Mouse (Mus musculus) neutrophil, adult 5-6 weeks (primary cell): ENCODE data around the gene Ppp5c. TPM values are rescaled to one million over a fixed set of nuclear protein-coding genes. Genes with fewer than 3 reads are reported as not detected.

Source experiments
- ATAC-seq: fragments of 151-379, 151-347 bp; 2 replicates; pipeline ENCODE4 v1.8.0; 2017; ENCODE audit warnings: mild to moderate bottlenecking, moderate TSS enrichment; ENCODE audit not compliant: insufficient number of reproducible peaks, poor library complexity, low FRiP score, severe bottlenecking; ENCODE audit errors: extremely low read depth
- total RNA-seq: library from RNA; stranded (forward); fragments of 200-1000 nt; gene quantifications from 2 replicates; pipeline ENCODE4 v1.2.3, GENCODE M21; 2017

Gene Ppp5c
- total RNA-seq, 1 experiment from 2014 or later: 54.0 TPM

DNA sequence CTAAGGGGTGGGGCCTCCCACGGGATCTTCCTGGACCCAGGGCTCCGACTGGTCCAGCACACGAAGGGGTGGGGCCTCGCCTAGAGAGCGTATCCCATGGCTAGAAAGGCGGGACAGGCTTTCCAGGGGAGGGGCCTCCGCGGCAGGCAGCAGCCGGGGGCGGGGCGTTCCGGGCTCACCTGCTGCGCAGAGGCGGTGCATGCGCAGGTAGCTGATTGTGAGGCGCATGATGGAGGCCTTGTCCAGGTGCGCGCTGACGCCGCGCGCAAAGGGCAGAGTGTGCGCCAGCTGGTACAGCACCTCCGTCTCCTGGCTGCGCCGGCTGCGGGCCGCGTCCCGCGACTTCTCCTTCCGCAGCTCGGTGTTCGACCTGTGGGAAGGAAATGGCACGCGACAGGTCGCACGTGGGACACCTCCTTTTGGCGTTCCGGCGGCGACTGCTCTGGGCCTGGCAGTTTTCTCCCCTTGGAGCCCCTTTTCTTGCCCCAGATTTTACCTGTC lies 28.4 kb upstream of the Ppp5c start:
- no peak for ATAC-seq

DNA sequence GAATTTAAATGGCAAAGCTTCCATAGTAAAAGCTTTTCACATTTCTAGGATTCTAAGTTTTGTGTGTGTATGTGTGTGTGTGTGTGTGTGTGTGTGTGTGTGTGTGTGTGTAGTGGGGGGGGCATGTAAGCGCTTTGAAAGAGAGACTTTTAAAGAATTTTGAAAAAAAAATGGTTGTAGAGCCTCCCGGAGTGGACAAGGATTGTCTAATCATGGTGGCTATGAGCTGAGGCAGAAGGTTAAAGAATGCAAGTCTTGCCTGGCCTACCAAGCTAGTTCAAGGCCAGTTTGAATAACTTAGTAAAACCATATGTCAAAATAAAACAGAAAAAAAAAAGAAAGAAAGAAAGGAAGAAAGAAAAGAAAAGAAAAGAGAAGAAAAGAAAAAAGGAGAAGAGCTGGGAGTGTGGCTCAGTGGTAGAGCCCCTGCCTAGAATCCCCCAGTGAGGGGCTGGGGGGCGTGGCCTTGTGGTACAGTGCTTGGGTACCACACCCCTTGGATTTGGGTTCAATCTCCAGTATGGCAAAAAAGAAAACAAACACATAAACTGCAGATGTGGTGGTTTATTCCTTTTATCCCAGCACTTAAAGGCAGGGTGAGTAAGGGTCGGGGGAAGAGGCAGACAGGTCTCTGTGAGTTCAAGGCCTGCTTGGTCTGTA lies 27.7 kb upstream of the Ppp5c start:
- no peak for ATAC-seq

DNA sequence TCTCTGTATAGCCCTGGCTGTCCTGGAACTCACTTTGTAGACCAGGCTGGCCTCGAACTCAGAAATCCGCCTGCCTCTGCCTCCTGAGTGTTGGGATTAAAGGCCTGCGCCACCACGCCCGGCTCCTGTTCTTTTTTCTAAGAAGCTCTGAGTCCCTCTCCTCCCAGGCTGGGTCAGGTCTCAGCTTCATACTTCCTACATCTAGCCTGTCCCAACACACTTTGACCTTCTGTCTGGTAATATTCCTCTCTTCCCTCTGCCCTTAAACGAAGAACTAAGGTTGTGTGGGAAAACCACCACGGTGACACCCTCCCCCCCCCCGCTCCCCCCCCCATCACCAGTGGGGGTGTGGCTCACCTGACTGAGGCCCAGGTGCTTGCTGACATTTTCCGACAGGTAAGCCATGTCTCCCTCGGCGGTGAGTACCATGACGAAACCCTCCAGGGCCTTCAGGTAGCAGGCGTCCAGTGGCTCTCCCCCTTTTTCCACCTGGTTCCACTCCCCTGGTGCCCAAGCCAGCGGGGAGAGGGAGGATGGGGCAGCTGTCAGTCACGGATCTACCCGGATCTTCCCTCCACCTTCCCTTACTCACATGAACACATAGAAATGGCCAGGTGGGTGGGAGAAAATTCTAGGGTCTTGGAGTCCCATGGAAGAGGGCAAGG lies 26.7 kb upstream of the Ppp5c start:
- ATAC-seq: no peak

DNA sequence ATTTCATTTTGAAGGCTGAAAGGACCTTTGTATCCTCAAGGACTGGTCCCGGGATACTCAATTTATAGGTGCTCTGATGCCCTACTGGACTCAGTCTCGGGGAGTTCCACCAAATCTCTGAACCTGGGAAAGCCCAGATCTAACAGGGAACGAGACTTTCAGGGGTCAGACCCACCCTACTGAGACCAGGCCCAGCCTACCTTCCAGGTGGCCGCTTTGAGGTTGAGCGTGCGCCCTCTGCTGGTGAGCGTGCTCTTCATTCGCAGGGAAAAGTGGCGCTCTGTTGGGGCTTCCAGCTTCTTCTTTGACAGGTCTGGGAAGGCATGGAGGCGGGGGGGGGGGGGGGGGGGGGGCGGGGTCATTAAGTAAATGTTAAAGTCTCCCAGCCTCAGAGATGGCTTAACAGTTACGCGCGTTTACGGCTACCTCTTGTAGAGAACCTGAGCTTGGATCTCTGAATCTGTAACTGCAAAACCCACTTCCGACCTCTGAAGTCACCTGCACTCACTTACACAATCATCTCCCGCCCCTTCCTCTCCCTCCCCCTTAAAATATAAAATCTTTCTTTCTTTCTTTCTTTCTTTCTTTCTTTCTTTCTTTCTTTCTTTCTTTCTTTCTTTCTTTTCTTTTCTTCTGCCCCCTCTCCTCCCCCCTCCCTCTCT lies 23.3 kb upstream of the Ppp5c start:
- peak; percentile 51; the same call in 1 of the 2 replicates for ATAC-seq

DNA sequence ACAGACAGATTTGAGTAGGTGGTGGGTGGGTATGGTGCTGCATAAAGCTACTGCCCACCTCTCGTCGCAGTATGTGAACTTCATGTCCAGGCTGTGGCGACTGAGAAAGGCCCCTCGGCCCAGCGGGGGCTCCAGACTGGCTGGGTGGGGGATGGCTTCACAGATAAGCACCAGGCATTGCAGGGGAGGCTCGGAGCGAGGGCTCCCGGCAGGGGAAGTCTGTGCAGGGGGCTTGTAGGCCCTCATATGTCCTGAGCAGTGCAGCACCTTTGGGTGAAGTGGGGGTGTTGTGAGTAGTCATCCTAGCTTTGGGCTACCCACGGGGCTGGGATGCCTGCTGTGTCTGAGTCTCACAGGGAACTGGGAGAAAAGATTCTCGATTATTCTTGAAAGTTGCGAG lies 22.8 kb upstream of the Ppp5c start:
- ATAC-seq: no peak

DNA sequence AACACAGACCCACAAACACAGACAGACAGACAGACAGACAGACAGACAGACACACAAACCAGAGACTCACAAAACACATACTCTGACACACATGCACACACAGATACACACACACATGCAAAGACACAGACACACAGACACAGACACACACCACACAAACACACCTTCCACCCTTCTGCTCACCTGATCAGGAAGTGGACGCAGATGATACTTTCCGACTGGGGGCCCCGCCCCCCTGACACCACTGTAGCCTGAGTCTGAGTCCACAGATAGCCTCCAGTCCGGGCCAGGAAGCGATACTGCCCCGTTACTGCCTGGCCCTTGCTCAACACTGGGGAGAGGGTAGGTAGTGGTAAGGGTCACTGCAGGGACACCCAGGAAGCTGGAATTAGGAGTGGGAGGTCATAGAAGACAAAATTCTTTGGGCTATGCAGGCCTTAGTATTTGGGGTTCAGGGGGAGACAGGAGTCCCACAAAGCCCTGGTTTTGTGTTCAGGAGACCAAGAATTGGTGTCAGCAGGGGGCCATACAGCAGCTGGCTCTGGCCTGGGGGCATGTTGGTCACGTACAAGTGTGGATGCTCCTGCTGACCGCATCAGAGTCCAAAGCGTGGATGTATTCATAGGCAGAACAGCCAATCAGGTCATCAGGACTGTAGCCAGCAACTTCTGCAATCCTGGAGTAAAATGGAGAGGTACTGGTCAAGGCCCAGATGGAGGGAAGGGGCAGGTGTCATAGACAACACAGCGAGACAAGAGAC lies 20.9 kb upstream of the Ppp5c start:
- ATAC-seq: no peak

DNA sequence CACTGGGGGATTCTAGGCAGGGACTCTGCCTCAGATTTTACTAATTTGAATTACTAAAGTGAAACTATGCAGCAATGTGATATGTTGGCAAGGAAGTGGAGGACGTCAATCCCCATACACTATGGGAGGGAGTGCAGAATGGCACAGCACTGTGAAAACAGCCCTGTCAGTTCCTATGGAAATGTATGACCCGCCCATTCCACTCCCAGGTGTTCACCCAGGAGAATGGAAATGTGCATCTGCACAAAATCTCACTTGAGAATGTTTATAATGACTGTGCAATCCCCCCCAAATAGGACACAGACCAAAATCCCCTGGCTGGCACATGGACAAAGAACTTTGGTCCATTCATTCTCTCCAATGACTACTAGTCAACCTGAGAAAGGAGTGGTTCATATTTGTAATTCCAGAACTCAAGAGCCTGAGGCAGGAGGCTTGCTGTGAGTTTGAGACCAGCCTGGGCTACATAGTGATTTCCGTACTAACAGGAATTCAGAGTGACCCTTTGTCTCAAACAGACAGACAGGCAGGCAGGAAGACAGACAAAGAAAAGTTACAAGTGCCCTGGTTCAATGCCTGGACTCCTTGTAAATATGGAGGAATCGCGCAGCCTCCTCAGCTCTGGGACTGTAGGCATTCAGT lies 19.4 kb upstream of the Ppp5c start:
- no peak for ATAC-seq

DNA sequence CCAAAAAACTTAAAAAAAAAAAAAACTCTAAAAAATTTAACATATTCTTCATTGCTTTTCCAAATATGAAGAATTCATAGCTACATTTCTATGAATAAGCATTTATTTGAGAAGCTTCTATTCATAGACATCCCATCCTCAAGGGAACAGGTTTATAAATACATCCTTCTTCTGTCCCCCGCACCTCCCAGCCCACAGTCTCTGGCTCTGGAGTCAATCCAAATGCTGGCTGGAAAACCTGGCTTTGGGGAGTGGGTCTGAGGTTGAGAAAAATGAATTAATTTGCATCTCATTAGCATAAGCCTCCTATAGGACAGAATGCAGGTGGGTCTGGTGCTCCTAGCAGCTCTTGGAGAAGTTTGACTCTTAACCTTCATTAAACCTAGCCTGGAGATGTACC lies 18.0 kb upstream of the Ppp5c start:
- no peak for ATAC-seq

DNA sequence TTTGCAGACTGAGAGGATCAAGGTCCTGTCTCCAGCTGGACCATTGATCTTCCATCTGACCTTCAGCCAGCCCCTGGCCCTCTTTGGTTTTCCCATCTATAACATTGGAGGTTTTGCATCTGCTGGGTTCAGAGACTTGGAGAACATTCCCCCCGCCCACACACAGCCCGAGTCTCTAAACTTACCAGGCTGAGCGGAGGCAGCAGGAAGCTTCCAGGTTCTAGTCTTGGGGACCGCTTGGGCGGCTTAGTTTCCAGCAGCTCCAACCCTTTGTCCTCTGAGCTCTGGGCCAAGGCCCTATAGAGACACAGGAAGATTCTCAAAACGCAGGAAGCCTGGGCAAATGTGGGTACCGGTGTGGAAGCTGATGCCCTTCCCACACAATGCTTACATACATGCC lies 11.6 kb upstream of the Ppp5c start:
- no peak for ATAC-seq

DNA sequence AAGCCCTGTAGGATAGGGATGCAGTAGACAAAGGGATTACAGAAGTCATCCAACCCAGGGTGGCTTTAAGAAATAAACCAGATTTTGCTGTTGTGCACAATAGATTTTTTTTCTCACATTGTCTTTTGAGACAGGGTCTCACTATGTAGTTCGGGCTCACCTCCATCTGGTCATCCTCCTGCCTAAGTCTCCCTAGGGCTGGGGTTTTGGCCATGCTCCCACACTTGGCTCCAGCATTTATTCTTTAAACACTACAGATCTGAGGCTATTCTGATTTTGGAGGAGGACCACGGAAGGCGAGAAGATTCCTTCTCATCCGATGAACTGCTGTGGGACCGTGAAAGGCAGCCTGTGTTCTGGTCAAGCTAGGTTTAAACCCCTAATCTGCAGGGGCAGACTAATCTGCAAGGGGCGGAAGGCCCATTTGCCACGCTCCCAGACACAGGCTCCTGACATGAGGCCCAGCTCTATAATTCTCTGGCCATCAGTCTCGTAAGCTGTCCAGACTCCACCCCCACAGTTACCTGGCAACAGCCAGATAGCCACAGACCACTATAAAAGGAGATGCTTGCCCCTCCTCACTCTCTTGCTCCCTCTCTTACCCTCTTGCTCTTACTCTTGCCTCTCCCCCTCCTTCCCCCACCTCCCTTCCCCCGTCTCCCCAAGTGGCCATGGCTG lies 10.4 kb upstream of the Ppp5c start:
- ATAC-seq: no peak

DNA sequence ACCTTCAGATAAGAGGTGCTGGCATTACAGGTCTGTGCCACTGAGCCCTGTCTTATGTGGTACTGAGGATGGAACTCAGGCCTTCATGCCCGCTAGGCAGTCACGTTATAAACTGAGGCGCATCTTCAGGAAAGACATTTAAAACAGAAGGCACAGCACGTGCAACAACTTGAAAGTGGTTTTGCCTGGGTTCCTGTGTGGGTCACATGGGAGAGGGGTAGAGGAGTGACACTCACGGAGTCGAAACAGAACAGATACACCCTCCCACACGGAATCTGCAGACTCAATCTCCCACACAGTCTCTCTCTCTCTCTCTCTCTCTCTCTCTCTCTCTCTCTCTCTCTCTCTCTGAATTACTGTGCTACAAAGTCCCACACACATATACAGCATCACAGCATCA lies 2.5 kb upstream of the Ppp5c start:
- ATAC-seq: no peak

DNA sequence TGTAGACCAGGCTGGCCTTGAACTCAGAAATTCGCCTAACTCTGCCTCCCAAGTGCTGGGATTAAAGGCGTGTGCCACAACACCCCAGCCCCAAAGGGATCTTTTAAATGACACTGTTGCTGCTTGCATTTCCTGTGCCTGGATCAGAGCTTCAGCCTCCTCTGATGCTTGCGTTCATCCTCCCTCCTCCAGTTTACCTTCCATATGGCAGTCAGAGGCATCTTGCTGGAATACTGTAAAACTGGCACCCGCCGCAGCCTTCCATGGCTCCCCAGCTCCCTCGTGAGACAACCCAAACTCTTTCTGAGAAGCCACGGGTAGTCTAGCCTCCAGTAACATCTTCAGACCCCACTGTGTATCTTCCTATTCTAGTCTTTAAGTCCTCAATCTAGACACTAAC lies 1.2 kb upstream of the Ppp5c start:
- no peak for ATAC-seq

DNA sequence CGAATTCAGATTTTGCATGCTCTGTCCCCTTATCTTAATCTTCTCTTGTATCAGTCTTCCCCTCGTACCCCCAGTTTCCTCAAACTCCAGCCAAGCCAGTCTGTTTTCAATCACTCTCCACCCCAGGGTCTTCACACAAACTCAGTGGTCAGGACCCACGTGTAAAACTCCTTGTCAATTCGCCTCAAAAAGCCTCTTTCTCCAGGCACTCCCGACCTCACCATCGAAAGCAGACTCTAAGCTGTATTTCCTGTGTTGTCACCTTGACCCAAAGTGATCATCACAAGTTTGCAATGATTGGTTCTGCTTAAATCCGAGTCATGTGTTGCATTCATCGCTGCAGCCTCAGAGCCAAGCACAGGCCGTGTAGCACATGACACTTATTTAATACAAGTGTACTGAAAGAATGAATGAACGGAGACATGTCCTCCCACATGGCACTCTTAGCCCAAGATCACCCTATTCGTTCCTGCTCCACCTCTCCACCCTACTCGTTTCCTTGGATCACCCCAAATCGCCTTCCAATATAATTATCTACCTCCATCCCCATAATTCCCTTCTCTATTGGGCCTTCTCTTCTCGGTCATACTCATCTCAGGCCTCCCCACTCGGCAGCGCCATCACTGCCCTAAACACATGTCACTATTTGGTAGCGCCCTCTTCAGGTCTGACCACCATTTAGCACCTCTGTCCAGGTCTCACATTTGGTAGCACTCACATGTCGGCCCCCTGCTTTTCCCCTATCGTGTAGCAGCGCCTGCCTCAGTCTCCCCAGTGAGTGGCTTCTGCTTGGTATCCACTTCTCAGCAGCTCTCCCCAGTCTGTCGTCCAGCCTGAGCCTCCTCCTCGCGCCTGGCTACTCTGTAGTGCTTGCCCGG lies 775 bp downstream of the Ppp5c start:
- ATAC-seq: peak; percentile 36; the same call in 1 of the 2 replicates

DNA sequence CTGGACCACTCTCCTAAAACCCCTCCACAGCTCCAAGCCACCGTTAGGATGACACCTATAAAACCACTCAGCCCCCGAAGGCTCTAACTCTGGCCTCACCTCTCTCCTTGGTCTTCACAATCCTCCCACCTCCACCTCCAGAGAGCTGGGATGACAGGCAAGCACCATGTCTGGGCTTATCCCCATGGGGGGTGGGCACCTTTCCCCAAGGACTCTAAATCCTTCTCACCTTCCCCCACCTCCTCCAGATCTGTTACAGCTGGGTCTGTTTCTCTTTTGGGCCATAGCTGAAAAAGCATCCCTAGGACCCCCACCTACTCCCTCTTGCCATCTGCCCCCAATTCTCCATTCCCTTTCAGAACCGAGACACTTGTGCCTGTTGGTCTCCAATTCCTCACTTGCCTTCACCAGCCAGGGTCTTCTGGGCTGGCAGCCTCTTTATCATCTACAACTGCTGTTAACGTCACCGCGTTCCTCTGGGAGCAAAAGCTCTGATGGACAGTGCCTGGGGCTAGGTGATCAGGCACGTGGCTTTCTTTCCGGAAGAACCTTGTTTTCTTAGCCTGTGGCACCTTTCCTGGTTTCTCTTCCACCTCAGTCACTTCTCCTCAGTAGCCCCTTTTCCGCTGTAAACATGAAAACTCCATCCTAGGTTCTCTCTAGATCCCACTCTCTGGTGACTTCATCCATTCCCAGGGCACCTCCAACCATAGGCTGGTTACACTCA lies 1.7 kb downstream of the Ppp5c start:
- no peak for ATAC-seq

DNA sequence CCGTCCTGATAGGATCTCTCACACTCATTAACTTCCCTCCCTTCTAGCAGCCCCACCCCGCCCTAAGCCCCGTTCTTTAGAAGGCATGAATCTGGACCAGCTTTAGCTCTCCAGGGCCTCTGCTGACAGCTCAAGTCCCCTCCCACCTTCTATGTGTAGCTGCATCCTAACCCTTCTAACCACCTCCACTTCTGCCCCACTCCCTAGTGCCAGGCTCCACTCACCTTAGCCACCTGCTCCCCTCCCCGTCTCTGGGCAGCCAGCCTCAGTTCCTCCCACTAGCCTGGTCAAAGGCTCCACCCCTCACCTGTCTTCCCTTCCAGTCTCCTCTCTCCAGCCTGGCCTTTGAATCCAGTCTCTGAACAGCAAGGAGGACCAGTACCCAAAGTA lies 2.2 kb downstream of the Ppp5c start:
- no peak for ATAC-seq

DNA sequence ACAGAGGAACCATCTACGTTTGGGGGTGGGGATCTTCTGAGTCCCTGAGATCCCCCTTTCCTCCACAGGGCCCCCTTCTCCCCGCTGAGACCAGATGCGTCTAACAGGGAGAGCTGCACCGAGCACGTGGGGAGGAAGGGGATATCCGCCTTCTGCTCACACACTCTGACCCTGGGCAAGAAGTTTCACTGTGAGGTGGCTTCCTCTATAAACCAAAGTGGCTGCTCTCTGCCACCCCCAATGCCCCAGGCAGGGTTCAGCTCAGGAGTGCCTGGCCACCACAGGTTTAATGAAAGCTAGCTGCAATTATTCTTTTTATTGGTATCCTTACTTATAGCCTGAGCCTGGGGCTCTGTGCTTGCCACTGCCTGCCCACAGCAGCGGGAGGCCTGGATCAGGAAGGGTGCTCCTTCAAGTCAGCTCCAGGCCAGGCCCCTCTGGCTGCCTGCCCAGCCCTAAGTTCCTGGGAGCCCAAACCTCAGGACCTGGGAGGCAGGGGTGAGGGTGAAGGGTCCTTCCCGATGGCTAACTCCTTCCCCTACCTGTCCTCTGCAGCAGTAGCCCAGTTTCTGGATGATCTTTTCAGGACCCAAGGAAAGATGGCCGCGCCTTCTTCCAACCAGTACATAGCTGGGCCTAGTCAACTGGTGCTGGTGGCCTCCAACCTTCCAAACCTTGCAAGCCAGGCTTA lies 2.8 kb downstream of the Ppp5c start:
- peak; percentile 40; the same call in 1 of the 2 replicates for ATAC-seq
